Mouse (Mus musculus) E14TG2a.4 (cell line): ENCODE measurements around the gene Tmem181a.
"Not testable (repeated sequence)": the region's sequence is repeated elsewhere in the genome, so short reads cannot be mapped to it uniquely, and the experiment has no call there.

Experiments used
- CTCF ChIP-seq: conservative IDR thresholded peaks from 2 replicates; pipeline ENCODE4 v1.5.1; 2014; ENCODE audit warnings: low read length
- POU5F1 ChIP-seq: IDR thresholded peaks from 2 replicates; pipeline ENCODE4 v1.6.1; 2014; ENCODE audit warnings: low read length, borderline replicate concordance

GRCm38 (mm10) chr17:6289045-6289444 lies 32.4 kb downstream of the Tmem181a start:
- not testable (repeated sequence) for TF ChIP-seq CTCF, POU5F1
